Mouse (Mus musculus): Measurements from ENCODE around the gene Rinl.

The Rinl gene

GRCm38 (mm10) chr7:28808957-28809393, 20.2 kb downstream of the Rinl start:
- DNase-seq (ENCODE audit: extremely low spot score, low spot score): peak; percentile 97

DNA sequence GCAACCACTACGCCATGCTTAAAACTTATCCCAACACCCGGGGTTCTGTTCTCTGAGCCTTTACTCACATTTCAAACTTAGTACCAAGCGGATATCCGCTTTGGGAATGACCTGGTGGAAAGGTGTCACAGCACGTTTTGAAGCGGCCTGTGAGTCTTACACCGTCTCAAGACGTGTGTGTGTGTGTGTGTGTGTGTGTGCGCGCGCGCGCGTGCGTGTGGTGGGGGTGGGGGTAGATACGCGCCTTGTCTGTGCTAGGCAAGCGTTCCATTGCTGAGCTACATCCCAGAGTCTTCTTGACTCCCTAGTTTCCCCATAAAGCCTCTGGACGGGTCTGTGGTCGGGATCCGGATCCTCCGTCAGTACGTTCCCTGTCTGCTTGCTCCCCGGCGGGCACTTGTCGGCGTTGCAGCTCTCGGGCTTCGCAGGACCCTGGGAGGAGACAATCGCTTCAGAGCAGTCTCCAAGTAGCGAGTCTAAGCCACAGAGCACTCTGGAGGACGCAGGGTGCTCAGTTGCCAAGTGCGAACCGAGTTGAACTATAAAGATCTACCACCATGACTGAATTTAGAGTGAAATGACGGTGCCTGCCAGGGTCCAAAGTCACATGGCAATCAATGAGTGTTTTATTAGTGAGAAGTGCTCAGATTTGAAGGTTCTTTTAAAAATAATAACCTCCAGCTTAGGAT, 20.8 kb downstream of the Rinl start:
- peak; percentile 82 for DNase-seq (ENCODE audit: extremely low spot score, low spot score)

DNA sequence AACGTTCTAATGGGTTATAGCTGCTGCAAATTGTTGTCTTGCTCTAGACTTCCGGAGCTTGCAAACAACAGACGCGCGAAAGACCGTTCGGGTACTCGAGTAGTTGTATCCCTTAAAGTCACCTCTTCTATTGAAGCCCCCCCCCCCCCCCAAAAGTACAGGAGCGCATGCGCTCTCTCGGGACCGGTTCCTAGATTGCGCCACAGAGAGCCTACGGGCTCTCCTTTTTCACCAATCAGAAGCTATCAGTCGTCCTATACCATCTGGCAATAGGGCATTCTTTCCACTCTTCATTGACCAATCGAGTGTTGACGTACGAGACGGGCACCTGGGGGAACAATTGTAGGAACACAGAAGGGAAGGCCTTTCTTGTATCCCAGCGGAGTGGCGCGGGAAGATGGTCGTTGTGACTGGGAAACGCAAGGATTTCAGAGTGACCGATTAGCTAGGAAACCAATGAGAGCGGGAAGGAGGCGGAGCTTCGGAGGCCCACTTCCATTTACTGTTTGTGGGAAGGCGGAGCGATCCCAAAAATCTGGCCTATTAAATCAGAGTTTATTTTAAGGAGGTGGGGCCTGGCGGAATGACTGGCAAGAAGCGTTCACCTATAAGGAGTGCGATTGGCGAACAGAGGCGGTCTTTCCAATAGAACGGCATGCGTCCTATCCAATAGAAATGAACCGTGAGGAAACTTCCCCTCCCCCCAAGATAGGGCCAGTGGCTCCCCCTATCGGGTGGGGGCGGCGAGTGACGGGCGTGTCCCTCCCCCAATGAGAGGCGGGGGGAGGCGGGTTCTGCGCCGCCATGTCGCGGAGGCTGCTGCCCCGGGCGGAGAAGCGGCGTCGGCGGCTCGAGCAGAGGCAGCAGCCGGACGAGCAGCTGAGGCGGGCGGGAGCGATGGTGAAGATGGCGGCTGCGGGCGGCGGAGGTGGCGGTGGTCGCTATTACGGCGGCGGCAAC, 21.6 kb downstream of the Rinl start:
- peak; percentile 96 for DNase-seq (ENCODE audit: extremely low spot score, low spot score)

DNA sequence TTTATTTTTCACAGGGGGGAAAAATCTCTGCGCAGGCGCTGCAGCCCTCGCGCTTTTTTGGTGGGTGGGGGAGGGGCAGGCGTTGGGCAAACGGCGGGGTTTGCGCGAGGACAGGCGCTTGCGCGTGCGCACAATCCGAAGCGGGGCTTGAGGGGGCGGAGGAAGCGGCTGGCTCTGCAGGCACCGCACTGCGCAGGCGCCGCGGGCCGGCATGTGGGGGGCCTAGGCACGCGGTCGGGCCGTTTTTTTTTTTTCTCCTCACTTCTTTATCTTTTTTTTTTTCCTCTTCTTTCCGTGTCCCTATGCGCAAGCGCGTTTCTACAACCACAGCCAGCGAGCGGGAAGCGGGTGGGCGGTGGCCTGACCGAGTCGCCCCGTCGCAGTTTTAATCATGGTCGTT, 22.5 kb downstream of the Rinl start:
- DNase-seq (ENCODE audit: extremely low spot score, low spot score): peak; percentile 93

- DNase-seq (ENCODE audit: extremely low spot score, low spot score): no peak
These were observed 23.0 kb downstream of the Rinl start for GRCm38 (mm10) chr7:28811640-28812275.

DNA sequence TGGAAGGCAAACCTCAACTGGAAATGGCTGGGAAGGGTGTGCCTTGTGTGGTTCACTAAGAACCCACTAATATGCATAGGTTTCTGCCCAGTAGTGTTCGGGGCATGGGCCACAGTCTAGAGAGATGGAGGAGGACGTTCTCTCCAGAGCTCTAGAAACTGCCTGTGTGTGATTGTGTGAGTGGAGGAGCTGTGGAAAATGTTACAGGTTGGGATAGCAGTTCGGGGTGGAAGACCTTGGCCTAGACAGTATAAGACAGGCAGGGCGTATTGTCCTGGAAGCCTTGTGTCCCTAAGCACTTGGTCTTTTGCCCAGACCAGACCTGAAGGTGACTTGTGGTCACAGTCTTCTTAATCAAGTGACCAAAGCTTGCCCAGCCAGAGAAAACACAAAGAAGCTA, 23.7 kb downstream of the Rinl start:
- DNase-seq (ENCODE audit: extremely low spot score, low spot score): no peak

DNA sequence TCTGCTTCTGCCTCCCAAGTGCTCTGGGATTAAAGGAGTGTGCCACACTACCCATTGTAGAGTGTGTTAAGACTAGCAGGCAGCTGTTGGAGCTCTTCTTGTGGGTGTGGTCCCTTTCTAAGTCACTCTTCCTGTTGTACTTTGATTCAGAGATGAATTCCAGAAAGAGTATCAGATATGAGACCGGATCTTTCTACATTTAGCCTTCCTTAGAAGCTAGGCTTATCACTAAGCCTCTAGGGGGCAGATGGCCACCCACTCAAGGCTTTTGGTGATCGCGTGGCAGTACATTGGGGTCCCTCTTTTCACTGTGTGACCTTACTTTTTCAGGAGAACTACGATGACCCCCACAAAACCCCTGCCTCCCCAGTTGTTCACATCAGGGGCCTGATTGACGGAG, 24.2 kb downstream of the Rinl start:
- no peak for DNase-seq (ENCODE audit: extremely low spot score, low spot score)

DNA sequence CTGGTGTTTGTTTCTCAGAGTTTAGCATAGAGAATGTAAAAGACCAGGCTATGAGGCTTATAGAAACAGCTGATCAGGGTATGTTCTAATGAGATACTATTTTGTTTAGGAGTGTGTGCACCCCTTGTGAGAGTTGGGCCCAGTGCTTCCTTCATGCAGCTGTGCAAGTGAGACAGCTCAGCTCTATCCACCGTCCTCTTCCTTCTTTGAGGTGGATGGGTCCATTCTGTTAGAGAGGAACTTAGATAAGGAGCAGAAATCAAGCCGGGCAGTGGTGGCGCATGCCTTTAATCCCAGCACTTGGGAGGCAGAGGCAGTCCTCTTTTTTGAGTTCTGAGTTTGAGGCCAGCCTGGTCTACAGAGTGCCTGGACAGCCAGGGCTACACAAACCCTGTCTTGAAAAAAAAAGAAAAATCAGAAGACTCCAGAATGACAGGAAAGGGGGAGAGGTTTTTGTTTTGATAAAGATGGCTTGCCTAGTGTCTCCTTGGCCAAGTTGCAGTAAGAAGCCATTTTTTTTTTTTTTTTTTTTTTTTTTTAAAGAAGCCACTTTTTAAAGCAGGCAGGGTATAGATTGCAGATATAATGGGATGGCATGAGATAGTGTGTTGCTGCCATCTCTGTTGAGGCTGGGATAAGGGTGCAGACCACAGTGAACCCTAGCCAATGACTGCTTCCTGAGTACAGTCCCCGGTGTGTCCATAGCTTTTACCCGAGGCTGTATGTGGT, 25.7 kb downstream of the Rinl start:
- DNase-seq (ENCODE audit: extremely low spot score, low spot score): no peak

GRCm38 (mm10) chr7:28815230-28815629, 26.5 kb downstream of the Rinl start:
- DNase-seq (ENCODE audit: extremely low spot score, low spot score): no peak

DNA sequence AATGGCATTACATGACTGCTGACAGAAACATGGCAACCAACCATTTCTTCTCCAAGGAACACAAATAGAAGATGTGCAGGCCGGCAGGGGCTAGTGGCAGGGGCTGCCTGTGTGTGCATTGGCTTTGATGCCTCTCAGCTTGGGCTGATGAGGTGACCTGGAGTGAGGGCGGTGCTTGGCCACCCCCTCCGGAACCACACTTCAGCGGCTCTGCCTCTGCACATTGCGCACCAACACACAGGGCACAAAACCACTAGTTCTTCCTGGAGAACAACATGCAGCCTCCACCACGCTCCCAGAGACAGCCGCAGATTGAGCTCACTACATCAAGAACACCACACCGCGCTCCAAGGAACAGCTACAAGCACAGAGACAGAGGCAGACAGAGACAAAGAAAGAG, 27.4 kb downstream of the Rinl start:
- DNase-seq (ENCODE audit: extremely low spot score, low spot score): no peak

DNA sequence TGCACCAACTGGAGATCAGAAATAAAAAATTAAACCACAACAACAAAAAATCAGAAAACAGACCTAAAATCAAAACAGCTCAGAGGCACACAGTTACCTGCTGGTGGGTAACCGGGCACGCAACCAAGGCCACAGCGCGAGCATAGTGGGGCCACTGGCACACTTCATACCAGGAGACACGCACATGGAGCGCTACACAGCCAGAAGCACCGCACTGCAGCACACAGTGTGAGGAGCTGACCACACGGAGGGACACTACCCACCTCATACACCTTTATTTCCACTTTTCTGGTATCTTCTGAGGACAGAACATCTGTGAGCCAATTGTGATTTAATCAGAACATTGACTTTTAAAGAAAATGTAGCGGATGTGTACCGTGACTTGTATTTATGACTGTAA, 28.2 kb downstream of the Rinl start:
- no peak for DNase-seq (ENCODE audit: extremely low spot score, low spot score)

- DNase-seq (ENCODE audit: extremely low spot score, low spot score): no peak
These were observed 28.8 kb downstream of the Rinl start for GRCm38 (mm10) chr7:28817524-28817923.

- no peak for DNase-seq (ENCODE audit: extremely low spot score, low spot score)
These were observed 29.2 kb downstream of the Rinl start for GRCm38 (mm10) chr7:28817957-28818356.

- DNase-seq (ENCODE audit: extremely low spot score, low spot score): no peak
These were observed 29.7 kb downstream of the Rinl start for GRCm38 (mm10) chr7:28818436-28818835.

- DNase-seq (ENCODE audit: extremely low spot score, low spot score): no peak
These were observed 30.2 kb downstream of the Rinl start for GRCm38 (mm10) chr7:28818861-28819452.

DNA sequence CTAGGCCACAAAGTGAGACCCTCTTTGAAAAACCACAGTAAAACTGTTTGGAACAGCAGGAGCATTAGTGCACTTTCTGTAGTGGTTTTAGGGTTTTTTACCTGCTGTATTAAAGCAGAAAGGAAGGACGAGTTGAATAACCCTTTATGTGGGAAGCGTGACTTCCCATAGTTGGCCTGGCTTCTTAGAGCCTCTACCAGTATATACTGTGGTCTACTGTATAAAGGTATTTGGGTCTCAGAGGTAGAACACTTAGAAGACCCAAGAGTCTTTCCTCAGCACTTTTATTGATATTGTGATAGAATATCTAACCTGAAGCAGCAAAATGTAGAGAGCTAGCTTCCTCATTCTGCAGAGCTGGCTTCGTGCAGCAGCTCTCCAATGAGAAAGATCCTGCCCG, 30.8 kb downstream of the Rinl start:
- DNase-seq (ENCODE audit: extremely low spot score, low spot score): no peak

DNA sequence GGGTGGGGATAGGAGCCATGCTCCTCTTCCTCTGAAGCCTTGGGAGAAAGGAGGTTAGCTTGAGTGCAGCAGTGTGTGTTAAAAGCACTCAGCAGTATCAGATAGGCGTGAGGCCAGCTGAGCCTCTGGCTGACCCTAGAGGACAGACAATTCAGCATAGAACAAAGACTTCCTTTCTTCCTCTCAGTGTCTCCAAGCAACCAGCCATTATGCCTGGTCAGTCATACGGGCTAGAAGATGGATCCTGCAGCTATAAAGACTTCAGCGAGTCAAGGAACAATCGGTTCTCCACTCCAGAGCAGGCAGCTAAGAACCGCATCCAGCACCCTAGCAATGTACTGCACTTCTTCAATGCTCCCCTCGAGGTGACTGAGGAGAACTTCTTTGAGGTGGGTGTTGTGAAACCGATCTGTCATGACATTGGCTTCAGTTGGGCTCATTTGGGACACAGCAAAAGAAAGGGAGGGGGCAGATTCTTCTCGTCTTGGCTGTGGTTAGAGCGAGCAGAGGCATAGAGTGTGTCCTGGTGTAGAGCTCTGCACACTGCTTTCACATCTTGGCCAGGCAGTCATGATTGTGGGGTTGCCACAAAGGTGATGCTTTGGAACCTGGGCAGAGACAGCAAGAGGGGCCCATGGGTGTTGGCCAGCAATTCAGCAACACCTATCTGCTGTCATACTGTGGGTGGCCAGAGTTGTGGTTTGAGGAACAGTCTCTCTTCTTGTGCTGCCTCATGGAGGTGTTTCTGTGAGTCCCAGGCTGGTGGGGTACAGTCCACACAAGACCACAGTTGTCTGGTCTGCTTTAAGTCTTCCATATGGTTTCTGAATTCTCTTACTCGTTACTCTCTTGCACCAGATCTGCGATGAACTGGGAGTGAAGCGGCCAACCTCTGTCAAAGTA, 31.8 kb downstream of the Rinl start:
- DNase-seq (ENCODE audit: extremely low spot score, low spot score): peak; percentile 58

- no peak for DNase-seq (ENCODE audit: extremely low spot score, low spot score)
These were observed 32.6 kb downstream of the Rinl start for GRCm38 (mm10) chr7:28821261-28821831.

DNA sequence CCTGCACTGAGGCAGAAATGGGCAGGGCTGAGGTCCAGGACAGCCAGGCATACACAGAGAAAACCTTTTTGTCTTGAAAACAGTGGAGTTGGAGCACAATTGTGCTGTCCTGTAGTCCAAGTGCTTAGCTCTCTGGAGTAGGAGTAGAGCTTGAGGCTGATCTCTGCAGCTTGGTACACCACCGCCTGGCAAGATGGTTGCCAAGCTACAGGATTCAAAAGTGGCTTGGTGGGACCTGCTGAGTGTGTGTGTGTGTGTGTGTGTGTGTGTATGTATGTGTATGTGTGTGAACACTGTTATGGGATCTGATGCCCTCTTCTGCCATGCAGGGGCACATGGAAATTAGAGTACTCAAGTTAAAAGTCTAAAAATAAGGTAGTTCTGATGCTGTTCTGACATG, 33.8 kb downstream of the Rinl start:
- DNase-seq (ENCODE audit: extremely low spot score, low spot score): no peak
